Mouse (Mus musculus): ENCODE measurements around the gene Pla2g12b. TPM values are rescaled to one million over a fixed set of nuclear protein-coding genes. Genes with fewer than 3 reads are reported as not detected.

Pla2g12b gene
- polyA plus RNA-seq, 1 experiment from 2014 or later = 58.4 TPM

DNA sequence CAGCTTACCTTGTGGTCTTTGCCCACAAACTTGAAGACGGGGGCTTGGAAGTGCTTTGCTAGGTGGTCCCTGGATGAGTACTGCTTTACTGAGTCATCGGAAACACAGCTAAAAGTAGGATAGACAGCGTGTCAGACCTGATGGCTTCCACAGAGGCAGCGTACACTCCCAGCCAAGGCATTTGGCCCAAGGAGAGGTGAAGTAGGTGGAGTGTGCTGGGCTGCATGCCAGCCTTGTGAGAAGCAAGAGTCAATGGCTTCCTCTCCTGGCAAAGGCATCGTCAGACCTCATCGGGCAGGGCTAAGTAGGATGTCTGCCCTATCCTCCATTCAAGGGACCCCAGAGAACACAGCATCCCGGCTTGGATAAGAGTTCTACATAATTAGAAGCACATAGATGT is 21.9 kb downstream of the Pla2g12b start:
- WGBS (ENCODE audit: insufficient replicate concordance) = 82% methylated on average over 7 of the region's 7 CpGs
- ATAC-seq (no peak), DNase-seq (no peak)
- no peak overlapping the region for H3K27ac ChIP-seq (ENCODE audit: low read depth)
- no peak overlapping the region for H3K4me2 ChIP-seq (ENCODE audit: low read depth, low read length)
- H3K9me3 ChIP-seq (ENCODE audit: low read length) = no peaks in the 10 kb centered on the region
- no peak overlapping the region for H3K9ac ChIP-seq (replicated peaks)
- TF ChIP-seq EP300 (IDR thresholded peaks at IDR 0.05; ENCODE audit: low read depth) = no peak
- TF ChIP-seq CTCF (IDR thresholded peaks at IDR 0.05; ENCODE audit: low read depth) = no peak
- no peak overlapping the region for H3K4me3 ChIP-seq (ENCODE audit: low read depth, low read length)
- H3K4me1 ChIP-seq (ENCODE audit: insufficient read depth) = 0 out of 2 replicates have a peak, but pooled peaks cover 5% of the 10 kb centered on the region
- no peaks in the 10 kb centered on the region for H3K27me3 ChIP-seq (ENCODE audit: insufficient read depth, low read length)
- H3K36me3 ChIP-seq (replicated peaks; ENCODE audit: insufficient read depth, low read length) = peaks cover 4% of the 10 kb centered on the region

DNA sequence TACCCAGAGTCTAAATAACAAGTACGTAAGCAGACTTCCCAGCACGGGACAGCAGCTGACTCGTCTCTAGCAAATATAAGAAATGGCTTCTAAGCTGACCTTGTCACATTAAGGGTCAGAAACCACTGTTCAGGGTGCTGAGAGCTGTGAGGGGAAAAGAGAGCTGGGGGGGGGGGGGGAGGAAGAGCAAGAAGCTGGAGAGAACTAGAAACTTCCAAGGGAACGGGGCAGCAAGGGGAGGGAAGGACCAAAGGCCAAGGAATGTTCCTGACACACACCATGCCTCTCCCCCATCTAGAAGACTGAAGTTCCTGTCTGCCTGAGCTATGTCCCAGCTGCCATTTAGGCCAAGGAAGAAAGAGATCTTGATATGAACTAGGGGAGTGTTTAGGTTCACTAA is 22.9 kb downstream of the Pla2g12b start:
- Histone ChIP-seq H3K36me3 (replicated peaks; ENCODE audit: insufficient read depth, low read length) (peaks cover under 1% of the 10 kb centered on the region), H3K27ac (ENCODE audit: low read depth) (no peak overlapping the region), H3K9ac (replicated peaks) (no peak overlapping the region), H3K4me2 (ENCODE audit: low read depth, low read length) (no peak overlapping the region), H3K27me3 (ENCODE audit: insufficient read depth, low read length) (no peaks in the 10 kb centered on the region), H3K9me3 (ENCODE audit: low read length) (no peaks in the 10 kb centered on the region), H3K4me3 (ENCODE audit: low read depth, low read length) (no peak overlapping the region), H3K4me1 (ENCODE audit: insufficient read depth) (peaks cover 8% of the 10 kb centered on the region; the same call in 1 of the 2 replicates)
- no peak for TF ChIP-seq EP300 (IDR thresholded peaks at IDR 0.05; ENCODE audit: low read depth)
- no peak for TF ChIP-seq CTCF (IDR thresholded peaks at IDR 0.05; ENCODE audit: low read depth)
- WGBS (ENCODE audit: insufficient replicate concordance) = 78% methylated on average over 4 of the region's 4 CpGs
- DNase-seq (no peak), ATAC-seq (no peak)

DNA sequence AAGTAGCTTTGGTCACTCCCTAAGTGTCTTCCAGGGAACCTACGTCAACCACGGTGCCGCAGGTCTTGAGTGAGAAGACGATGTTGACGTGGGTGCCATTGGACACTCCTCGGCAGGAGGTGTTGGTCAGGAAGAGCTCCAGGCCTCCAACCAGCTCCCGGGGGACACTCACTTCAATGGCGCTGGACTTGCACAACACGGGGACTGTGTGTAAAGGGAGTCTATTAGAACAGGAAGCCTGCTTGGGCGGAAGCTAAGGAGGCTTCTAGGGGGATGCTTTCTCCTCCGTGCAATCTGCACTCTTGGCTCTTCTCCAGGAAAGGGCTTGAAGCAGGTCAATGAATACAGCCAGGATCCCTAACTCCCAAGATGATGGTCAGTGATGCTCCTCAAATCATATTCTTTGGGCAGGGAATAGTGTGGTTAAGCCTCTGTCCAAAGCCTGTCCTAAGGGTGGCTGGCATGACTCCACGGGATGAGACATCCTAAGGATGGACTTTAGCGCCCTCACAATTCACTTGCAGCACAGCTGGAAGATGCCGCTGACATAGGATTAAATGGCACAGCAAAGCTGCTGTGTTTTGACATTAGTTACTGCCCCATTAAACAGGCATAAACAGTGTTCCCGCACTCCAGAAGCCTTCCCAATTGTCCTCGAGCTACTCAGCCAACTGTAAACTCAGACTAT is 26.1 kb downstream of the Pla2g12b start:
- H3K4me1 ChIP-seq (ENCODE audit: insufficient read depth) = peaks cover 9% of the 10 kb centered on the region
- no peaks in the 10 kb centered on the region for H3K9me3 ChIP-seq (ENCODE audit: low read length)
- H3K27ac ChIP-seq (ENCODE audit: low read depth) = no peak overlapping the region
- H3K9ac ChIP-seq (replicated peaks) = no peak overlapping the region
- H3K4me3 ChIP-seq (ENCODE audit: low read depth, low read length) = no peak overlapping the region
- WGBS (ENCODE audit: insufficient replicate concordance) = 68% methylated on average over 16 of the region's 16 CpGs
- no peaks in the 10 kb centered on the region for H3K36me3 ChIP-seq (replicated peaks; ENCODE audit: insufficient read depth, low read length)
- no peak for DNase-seq
- H3K27me3 ChIP-seq (ENCODE audit: insufficient read depth, low read length) = no peaks in the 10 kb centered on the region
- H3K4me2 ChIP-seq (ENCODE audit: low read depth, low read length) = no peak overlapping the region
- ATAC-seq = no peak
- TF ChIP-seq CTCF (IDR thresholded peaks at IDR 0.05; ENCODE audit: low read depth) = no peak
- no peak for TF ChIP-seq EP300 (IDR thresholded peaks at IDR 0.05; ENCODE audit: low read depth)

DNA sequence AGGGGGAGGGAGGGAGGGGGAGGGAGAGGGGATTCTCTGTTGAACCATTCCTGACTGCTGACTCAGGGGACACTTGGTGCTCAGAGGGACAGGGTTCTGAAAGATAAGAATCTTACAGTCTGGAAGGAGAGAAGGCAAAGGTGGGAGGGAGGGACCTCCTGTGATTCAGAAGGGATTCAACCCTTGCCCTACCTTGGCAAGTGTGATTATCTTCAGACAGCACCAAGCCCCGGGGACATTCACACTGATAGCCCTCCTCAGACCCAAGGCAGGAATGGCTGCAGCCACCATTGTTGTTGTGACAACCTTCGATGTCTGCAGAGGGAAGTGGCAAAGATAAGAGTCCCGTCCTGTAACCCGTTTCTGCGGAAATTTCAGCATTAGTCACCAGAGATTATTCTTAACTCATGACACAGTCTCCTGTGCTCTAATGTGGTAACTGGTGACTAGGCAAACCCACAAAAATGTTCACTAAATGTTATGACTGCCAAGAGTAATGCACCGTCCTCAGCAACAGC is 27.3 kb downstream of the Pla2g12b start:
- H3K9me3 ChIP-seq (ENCODE audit: low read length) = no peaks in the 10 kb centered on the region
- H3K9ac ChIP-seq (replicated peaks) = no peak overlapping the region
- no peak for TF ChIP-seq CTCF (IDR thresholded peaks at IDR 0.05; ENCODE audit: low read depth)
- TF ChIP-seq EP300 (IDR thresholded peaks at IDR 0.05; ENCODE audit: low read depth) = peak; percentile 56; the same call in 1 of the 2 replicates
- no peak overlapping the region for H3K4me2 ChIP-seq (ENCODE audit: low read depth, low read length)
- H3K4me1 ChIP-seq (ENCODE audit: insufficient read depth) = peaks cover 9% of the 10 kb centered on the region
- no peaks in the 10 kb centered on the region for H3K36me3 ChIP-seq (replicated peaks; ENCODE audit: insufficient read depth, low read length)
- H3K27me3 ChIP-seq (ENCODE audit: insufficient read depth, low read length) = no peaks in the 10 kb centered on the region
- no peak overlapping the region for H3K27ac ChIP-seq (ENCODE audit: low read depth)
- no peak for DNase-seq
- 19% methylated on average over 6 of the region's 6 CpGs for WGBS (ENCODE audit: insufficient replicate concordance)
- ATAC-seq = peak; percentile 53
- H3K4me3 ChIP-seq (ENCODE audit: low read depth, low read length) = no peak overlapping the region

DNA sequence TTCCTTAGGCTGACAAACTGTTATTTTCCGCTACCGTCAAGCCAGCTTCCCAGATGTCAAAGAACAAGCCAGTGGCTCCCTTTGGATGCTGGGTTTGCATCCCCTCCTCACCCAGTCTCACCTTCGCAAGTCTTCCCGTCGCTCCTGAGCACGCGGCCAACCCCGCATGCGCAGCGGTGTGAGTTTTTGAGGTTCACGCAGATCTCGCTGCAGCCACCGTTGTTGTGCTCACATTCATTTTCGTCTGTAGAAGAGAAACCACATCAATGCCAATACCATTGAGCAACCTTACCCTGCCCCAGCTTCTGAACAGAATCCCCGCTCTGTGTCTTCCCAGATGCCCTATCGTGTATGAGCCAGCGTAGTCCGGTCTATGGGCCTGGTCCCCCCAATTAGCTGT is 32.3 kb downstream of the Pla2g12b start:
- 89% methylated on average over 18 of the region's 18 CpGs for WGBS (ENCODE audit: insufficient replicate concordance)

DNA sequence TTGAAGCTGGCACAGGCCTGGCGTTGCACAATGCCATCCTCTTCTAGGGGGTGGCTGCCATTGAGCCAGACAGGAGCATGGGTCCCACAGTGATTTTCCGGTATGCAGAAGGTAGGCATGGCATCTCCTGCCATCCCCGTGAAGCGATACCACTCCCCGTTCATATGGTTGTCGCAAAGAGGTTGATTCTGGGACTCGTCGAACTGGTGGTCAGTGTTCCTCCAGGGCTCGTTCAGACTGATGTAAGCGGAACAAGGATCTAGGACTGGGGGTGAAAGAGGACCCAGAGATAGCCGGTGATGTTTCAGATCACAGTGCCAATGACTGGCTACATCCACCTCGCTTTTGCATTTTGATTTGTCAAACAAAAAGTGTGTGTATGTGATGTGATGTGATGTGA is 35.2 kb downstream of the Pla2g12b start:
- DNase-seq = no peak
- H3K9me3 ChIP-seq (ENCODE audit: low read length) = no peaks in the 10 kb centered on the region
- H3K9ac ChIP-seq (replicated peaks) = no peak overlapping the region
- 81% methylated on average over 12 of the region's 12 CpGs for WGBS (ENCODE audit: insufficient replicate concordance)
- H3K27ac ChIP-seq (ENCODE audit: low read depth) = no peak overlapping the region
- no peak overlapping the region for H3K4me2 ChIP-seq (ENCODE audit: low read depth, low read length)
- no peak for ATAC-seq
- peaks cover 8% of the 10 kb centered on the region for H3K4me1 ChIP-seq (ENCODE audit: insufficient read depth)
- H3K4me3 ChIP-seq (ENCODE audit: low read depth, low read length) = no peak overlapping the region
- no peak for TF ChIP-seq CTCF (IDR thresholded peaks at IDR 0.05; ENCODE audit: low read depth)
- TF ChIP-seq EP300 (IDR thresholded peaks at IDR 0.05; ENCODE audit: low read depth) = no peak
- no peaks in the 10 kb centered on the region for H3K27me3 ChIP-seq (ENCODE audit: insufficient read depth, low read length)
- H3K36me3 ChIP-seq (replicated peaks; ENCODE audit: insufficient read depth, low read length) = no peaks in the 10 kb centered on the region

More for the DNA sequence above, 32.3 kb downstream of the Pla2g12b start:
- no peak overlapping the region for H3K27ac ChIP-seq (ENCODE audit: low read depth)
- ATAC-seq (no peak), DNase-seq (no peak)
- H3K36me3 ChIP-seq (replicated peaks; ENCODE audit: insufficient read depth, low read length) = no peaks in the 10 kb centered on the region
- no peak overlapping the region for H3K4me2 ChIP-seq (ENCODE audit: low read depth, low read length)
- H3K4me1 ChIP-seq (ENCODE audit: insufficient read depth) = peaks cover 12% of the 10 kb centered on the region
- H3K27me3 ChIP-seq (ENCODE audit: insufficient read depth, low read length) = no peaks in the 10 kb centered on the region
- no peak overlapping the region for H3K9ac ChIP-seq (replicated peaks)
- no peak overlapping the region for H3K4me3 ChIP-seq (ENCODE audit: low read depth, low read length)
- no peaks in the 10 kb centered on the region for H3K9me3 ChIP-seq (ENCODE audit: low read length)
- TF ChIP-seq CTCF (IDR thresholded peaks at IDR 0.05; ENCODE audit: low read depth) (no peak), EP300 (IDR thresholded peaks at IDR 0.05; ENCODE audit: low read depth) (no peak)
